Mouse (Mus musculus) olfactory bulb, adult 2 months (tissue): ENCODE results near the gene Pcca. TPM values are rescaled to one million over a fixed set of nuclear protein-coding genes. Genes with fewer than 3 reads are reported as not detected.

Experiments used
- H3K27ac ChIP-seq: fragments of 200-500 bp; 2 replicates; pipeline ENCODE4 v1.5.1; 2012; ENCODE audit warnings: low read depth, low read length; ENCODE audit not compliant: insufficient read depth
- H3K4me1 ChIP-seq: fragments of 200-500 bp; 2 replicates; pipeline ENCODE4 v1.6.1; 2012; ENCODE audit warnings: low read length; ENCODE audit not compliant: control insufficient read depth, insufficient read depth
- H3K4me3 ChIP-seq: fragments of 200-500 bp; 2 replicates; pipeline ENCODE4 v1.5.1; 2012; ENCODE audit warnings: mild to moderate bottlenecking, low read depth, low read length, moderate library complexity; ENCODE audit not compliant: insufficient read depth
- CTCF ChIP-seq: fragments of 200-500 bp; IDR thresholded peaks from 2 replicates; pipeline ENCODE4 v1.5.1; 2012; ENCODE audit warnings: low read depth, mild to moderate bottlenecking, low read length, moderate library complexity; ENCODE audit not compliant: insufficient read depth
- POLR2A ChIP-seq: fragments of 200-500 bp; IDR thresholded peaks from 2 replicates; pipeline ENCODE4 v1.6.1; 2012; ENCODE audit warnings: mild to moderate bottlenecking, low read depth, low read length, moderate library complexity; ENCODE audit not compliant: insufficient read depth
- WGBS: fragments of 180-500 bp; shearing (Covaris S2); methylation state at CpG from one replicate; pipeline ENCODE4 v1.1.7; 2018; 5-methylcytosine and 5-hydroxymethylcytosine counted together
- polyA plus RNA-seq: library from polyadenylated mRNA; stranded (reverse); fragments of >200 nt; gene quantifications from 2 replicates; pipeline ENCODE4 v1.2.4, GENCODE M21; 2012; ENCODE audit warnings: low replicate concordance; ENCODE audit not compliant: missing spikeins, insufficient read depth, insufficient read length

The Pcca gene
- polyA plus RNA-seq, 1 experiment, result not detected

- no peak for TF ChIP-seq CTCF
- TF ChIP-seq POLR2A, result no peak
- Histone ChIP-seq H3K4me3 (no peak overlapping the region), H3K27ac (no peak overlapping the region), H3K4me1 (no peaks in the 10 kb centered on the region)
- 90% methylated on average over 4 of the region's 4 CpGs for WGBS
Observed at GRCm38 (mm10) chr14:122586942-122587341, 52.8 kb downstream of the Pcca start.

- TF ChIP-seq CTCF (no peak), POLR2A (no peak)
- H3K4me3 ChIP-seq, result no peak overlapping the region
- no peak overlapping the region for H3K27ac ChIP-seq
- H3K4me1 ChIP-seq, result no peaks in the 10 kb centered on the region
- 84% methylated on average over 5 of the region's 5 CpGs for WGBS
Observed at GRCm38 (mm10) chr14:122597534-122597933, 63.4 kb downstream of the Pcca start.

- 92% methylated on average over 2 of the region's 2 CpGs for WGBS
- TF ChIP-seq CTCF (no peak), POLR2A (no peak)
- H3K4me3 ChIP-seq, result no peak overlapping the region
- H3K4me1 ChIP-seq, result no peaks in the 10 kb centered on the region
- H3K27ac ChIP-seq, result no peak overlapping the region
Observed at GRCm38 (mm10) chr14:122598802-122599201, 64.7 kb downstream of the Pcca start.

GRCm38 (mm10) chr14:122599839-122600238 lies 65.7 kb downstream of the Pcca start:
- H3K4me3 ChIP-seq, result no peak overlapping the region
- no peaks in the 10 kb centered on the region for H3K4me1 ChIP-seq
- no peak for TF ChIP-seq POLR2A
- 65% methylated on average over 9 of the region's 9 CpGs for WGBS
- no peak overlapping the region for H3K27ac ChIP-seq

GRCm38 (mm10) chr14:122602701-122603100 lies 68.6 kb downstream of the Pcca start:
- H3K4me3 ChIP-seq, result no peak overlapping the region
- TF ChIP-seq POLR2A (no peak), CTCF (no peak)
- WGBS, result 95% methylated on average over 2 of the region's 2 CpGs
- H3K4me1 ChIP-seq, result no peaks in the 10 kb centered on the region
- no peak overlapping the region for H3K27ac ChIP-seq

GRCm38 (mm10) chr14:122606499-122606898 lies 72.4 kb downstream of the Pcca start:
- 87% methylated on average over 1 of the region's 1 CpGs for WGBS
- no peak overlapping the region for H3K27ac ChIP-seq
- no peak overlapping the region for H3K4me3 ChIP-seq
- no peaks in the 10 kb centered on the region for H3K4me1 ChIP-seq
- no peak for TF ChIP-seq CTCF

- Histone ChIP-seq H3K27ac (no peak overlapping the region), H3K4me1 (no peaks in the 10 kb centered on the region), H3K4me3 (no peak overlapping the region)
- 73% methylated on average over 4 of the region's 4 CpGs for WGBS
- TF ChIP-seq CTCF (no peak), POLR2A (no peak)
Observed at GRCm38 (mm10) chr14:122607456-122607855, 73.3 kb downstream of the Pcca start.

- no peak overlapping the region for H3K4me3 ChIP-seq
- TF ChIP-seq CTCF (no peak), POLR2A (no peak)
- no peaks in the 10 kb centered on the region for H3K4me1 ChIP-seq
- 95% methylated on average over 2 of the region's 2 CpGs for WGBS
- no peak overlapping the region for H3K27ac ChIP-seq
Observed at GRCm38 (mm10) chr14:122608323-122608722, 74.2 kb downstream of the Pcca start.

GRCm38 (mm10) chr14:122611035-122611434 lies 76.9 kb downstream of the Pcca start:
- no peaks in the 10 kb centered on the region for H3K4me1 ChIP-seq
- no peak overlapping the region for H3K27ac ChIP-seq
- H3K4me3 ChIP-seq, result no peak overlapping the region
- 97% methylated on average over 4 of the region's 4 CpGs for WGBS
- TF ChIP-seq CTCF, result no peak
- TF ChIP-seq POLR2A, result no peak

GRCm38 (mm10) chr14:122612317-122612716 lies 78.2 kb downstream of the Pcca start:
- no peak for TF ChIP-seq POLR2A
- no peak for TF ChIP-seq CTCF
- H3K4me1 ChIP-seq, result no peaks in the 10 kb centered on the region
- no peak overlapping the region for H3K4me3 ChIP-seq
- 96% methylated on average over 3 of the region's 3 CpGs for WGBS
- H3K27ac ChIP-seq, result no peak overlapping the region
